Mouse (Mus musculus) hindbrain, embryonic 14.5 days (tissue): ENCODE results near the gene Rpl14. TPM values are rescaled to one million over a fixed set of nuclear protein-coding genes. Genes with fewer than 3 reads are reported as not detected.
A peak's percentile ranks its signal among the peaks of the same experiment; 100 is the strongest.

Experiments used
- ATAC-seq: fragments of 200-750 bp; cut with Nextera tagmentation; 2 replicates; pipeline ENCODE4 v1.8.0; 2017; ENCODE audit warnings: moderate number of reproducible peaks, mild to moderate bottlenecking, moderate TSS enrichment, moderate library complexity; ENCODE audit not compliant: low FRiP score
- DNase-seq: peaks from one replicate; pipeline ENCODE4 v3.0.0-alpha.2; 2015; ENCODE audit warnings: low spot score
- H3K27ac ChIP-seq: fragments of 300-500 bp; sonication (generic); 2 replicates; pipeline ENCODE4 v1.5.1; 2014; ENCODE audit warnings: mild to moderate bottlenecking, moderate library complexity
- H3K27me3 ChIP-seq: fragments of 300-500 bp; sonication (generic); 2 replicates; pipeline ENCODE4 v1.6.1; 2014; ENCODE audit warnings: mild to moderate bottlenecking, low read length, mixed read lengths; ENCODE audit not compliant: control insufficient read depth, insufficient read depth
- H3K36me3 ChIP-seq: fragments of 300-500 bp; sonication (generic); replicated peaks from 2 replicates; pipeline ENCODE4 v1.6.1; 2014; ENCODE audit not compliant: control insufficient read depth, insufficient read depth
- H3K4me1 ChIP-seq: fragments of 300-500 bp; sonication (generic); replicated peaks from 2 replicates; pipeline ENCODE4 v1.6.1; 2014; ENCODE audit warnings: antibody characterized with exemption, low read length, mixed read lengths; ENCODE audit not compliant: control insufficient read depth, insufficient read depth
- H3K4me2 ChIP-seq: fragments of 300-500 bp; sonication (generic); replicated peaks from 2 replicates; pipeline ENCODE4 v1.6.1; 2014; ENCODE audit warnings: mild to moderate bottlenecking, moderate library complexity
- H3K4me3 ChIP-seq: fragments of 300-500 bp; sonication (generic); replicated peaks from 2 replicates; pipeline ENCODE4 v1.5.1; 2014; ENCODE audit warnings: mild to moderate bottlenecking, low read length
- H3K9ac ChIP-seq: fragments of 300-500 bp; sonication (generic); 2 replicates; pipeline ENCODE4 v1.6.1; 2014
- H3K9me3 ChIP-seq: fragments of 300-500 bp; sonication (generic); 2 replicates; pipeline ENCODE4 v1.6.1; 2016; ENCODE audit warnings: low read length; ENCODE audit not compliant: control insufficient read depth
- WGBS: fragments of 180-500 bp; shearing (Covaris S2); extraction: QIAGEN DNeasy Blood & Tissue Kit; methylation state at CpG from one replicate; pipeline ENCODE4 v1.1.7; 2014; 5-methylcytosine and 5-hydroxymethylcytosine counted together
- polyA plus RNA-seq: library from polyadenylated mRNA; unstranded; fragments of >200 nt; fragmentation: Nextera tagmentation; extraction: Ambion mirVana; gene quantifications from 2 replicates; pipeline ENCODE4 v1.2.1, GENCODE M21; 2014

The Rpl14 gene
- polyA plus RNA-seq, 1 experiment from 2014 or later: 522 TPM

GRCm38 (mm10) chr9:120578701-120579100, 7.5 kb downstream of the Rpl14 start:
- ATAC-seq (no peak), DNase-seq (no peak)
- Histone ChIP-seq H3K4me2 (no peak overlapping the region), H3K4me3 (no peak overlapping the region), H3K27ac (no peak overlapping the region), H3K4me1 (peaks cover 6% of the 10 kb centered on the region), H3K9ac (no peak overlapping the region), H3K36me3 (peaks cover 27% of the 10 kb centered on the region), H3K9me3 (no peaks in the 10 kb centered on the region), H3K27me3 (no peaks in the 10 kb centered on the region)
- 64% methylated on average over 6 of the region's 6 CpGs for WGBS

GRCm38 (mm10) chr9:120579808-120580207, 8.6 kb downstream of the Rpl14 start:
- Histone ChIP-seq H3K4me2 (no peak overlapping the region), H3K9me3 (no peaks in the 10 kb centered on the region), H3K27me3 (no peaks in the 10 kb centered on the region), H3K4me1 (peaks cover 6% of the 10 kb centered on the region), H3K27ac (no peak overlapping the region), H3K36me3 (peaks cover 16% of the 10 kb centered on the region), H3K9ac (no peak overlapping the region), H3K4me3 (no peak overlapping the region)
- ATAC-seq: no peak
- DNase-seq: no peak
- WGBS: 67% methylated on average over 7 of the region's 7 CpGs

- DNase-seq (no peak), ATAC-seq (peak; percentile 24; the same call in 1 of the 2 replicates)
- Histone ChIP-seq H3K27me3 (no peaks in the 10 kb centered on the region), H3K9me3 (no peaks in the 10 kb centered on the region), H3K9ac (peak overlapping the region; percentile 45; the same call in 1 of the 2 replicates), H3K27ac (no peak overlapping the region), H3K4me3 (peak overlapping the region; percentile 19), H3K4me2 (peak overlapping the region; percentile 57), H3K4me1 (peaks cover 6% of the 10 kb centered on the region), H3K36me3 (no peaks in the 10 kb centered on the region)
- whole genome bisulfite sequencing: 29% methylated on average over 21 of the region's 21 CpGs
These were observed 10.8 kb downstream of the Rpl14 start for GRCm38 (mm10) chr9:120581941-120582618.

- peaks cover 3% of the 10 kb centered on the region for H3K4me1 ChIP-seq
- H3K4me3 ChIP-seq: peak overlapping the region; percentile 19
- peak; percentile 92 for DNase-seq
- H3K27ac ChIP-seq: no peak overlapping the region; the same call in 1 of the 2 replicates
- H3K36me3 ChIP-seq: no peaks in the 10 kb centered on the region
- no peaks in the 10 kb centered on the region for H3K9me3 ChIP-seq
- peak overlapping the region; percentile 45 for H3K9ac ChIP-seq
- 15% methylated on average over 28 of the region's 28 CpGs for WGBS
- peak overlapping the region; percentile 57 for H3K4me2 ChIP-seq
- H3K27me3 ChIP-seq: no peaks in the 10 kb centered on the region
- ATAC-seq: peak; percentile 86
These were observed 11.5 kb downstream of the Rpl14 start for GRCm38 (mm10) chr9:120582619-120583308.

- WGBS: 79% methylated on average over 3 of the region's 3 CpGs
- no peak overlapping the region for H3K4me3 ChIP-seq
- H3K4me2 ChIP-seq: peak overlapping the region; percentile 57
These were observed 12.1 kb downstream of the Rpl14 start for GRCm38 (mm10) chr9:120583314-120583713.

GRCm38 (mm10) chr9:120586546-120586945, 15.3 kb downstream of the Rpl14 start:
- H3K9ac ChIP-seq: no peak overlapping the region
- no peaks in the 10 kb centered on the region for H3K36me3 ChIP-seq
- no peak overlapping the region for H3K27ac ChIP-seq
- no peaks in the 10 kb centered on the region; the same call in 1 of the 2 replicates for H3K4me1 ChIP-seq
- no peak overlapping the region for H3K4me2 ChIP-seq
- ATAC-seq (no peak), DNase-seq (peak; percentile 85)
- H3K4me3 ChIP-seq: no peak overlapping the region
- H3K9me3 ChIP-seq: no peaks in the 10 kb centered on the region
- WGBS: 12% methylated on average over 3 of the region's 3 CpGs
- H3K27me3 ChIP-seq: no peaks in the 10 kb centered on the region

More at GRCm38 (mm10) chr9:120583314-120583713, 12.1 kb downstream of the Rpl14 start:
- no peaks in the 10 kb centered on the region for H3K9me3 ChIP-seq
- no peaks in the 10 kb centered on the region; the same call in 1 of the 2 replicates for H3K4me1 ChIP-seq
- no peak for ATAC-seq
- DNase-seq: no peak
- no peaks in the 10 kb centered on the region for H3K36me3 ChIP-seq
- no peak overlapping the region for H3K27ac ChIP-seq
- no peaks in the 10 kb centered on the region for H3K27me3 ChIP-seq
- 0 out of 2 replicates have a peak overlapping the region, but pooled peaks have one; percentile 37 for H3K9ac ChIP-seq

GRCm38 (mm10) chr9:120591490-120591889, 20.2 kb downstream of the Rpl14 start:
- Histone ChIP-seq H3K9me3 (no peaks in the 10 kb centered on the region), H3K9ac (no peak overlapping the region), H3K4me2 (no peak overlapping the region), H3K4me1 (no peaks in the 10 kb centered on the region), H3K4me3 (no peak overlapping the region), H3K36me3 (no peaks in the 10 kb centered on the region), H3K27ac (no peak overlapping the region), H3K27me3 (no peaks in the 10 kb centered on the region)
- DNase-seq: peak; percentile 78
- no peak for ATAC-seq
- WGBS: 3% methylated on average over 9 of the region's 9 CpGs

- no peak for ATAC-seq
- 41% methylated on average over 9 of the region's 9 CpGs for WGBS
- Histone ChIP-seq H3K36me3 (no peaks in the 10 kb centered on the region), H3K9ac (no peak overlapping the region), H3K4me1 (no peaks in the 10 kb centered on the region), H3K4me2 (no peak overlapping the region), H3K9me3 (no peaks in the 10 kb centered on the region), H3K27ac (no peak overlapping the region), H3K4me3 (no peak overlapping the region), H3K27me3 (no peaks in the 10 kb centered on the region)
- DNase-seq: no peak
These were observed 22.3 kb downstream of the Rpl14 start for GRCm38 (mm10) chr9:120593383-120594101.

GRCm38 (mm10) chr9:120594839-120595238, 23.6 kb downstream of the Rpl14 start:
- Histone ChIP-seq H3K36me3 (no peaks in the 10 kb centered on the region), H3K4me2 (no peak overlapping the region), H3K4me1 (no peaks in the 10 kb centered on the region), H3K9me3 (no peaks in the 10 kb centered on the region), H3K27ac (no peak overlapping the region), H3K27me3 (no peaks in the 10 kb centered on the region), H3K4me3 (no peak overlapping the region), H3K9ac (no peak overlapping the region)
- WGBS: 33% methylated on average over 6 of the region's 6 CpGs
- ATAC-seq (no peak), DNase-seq (no peak)
